Mouse (Mus musculus) hindbrain, postnatal 0 days (tissue): ENCODE measurements around the gene Hist1h2be. TPM values are rescaled to one million over a fixed set of nuclear protein-coding genes. Genes with fewer than 3 reads are reported as not detected.
"Not testable (repeated sequence)": the region's sequence is repeated elsewhere in the genome, so short reads cannot be mapped to it uniquely, and the experiment has no call there.

ENCODE experiments used
- ATAC-seq: fragments of 200-750 bp; cut with Nextera tagmentation; 2 replicates; pipeline ENCODE4 v1.8.0; 2017; ENCODE audit warnings: mild to moderate bottlenecking, moderate TSS enrichment, moderate library complexity
- DNase-seq: peaks from one replicate; pipeline ENCODE4 v3.0.0-alpha.2; 2015; ENCODE audit warnings: low spot score
- H3K27ac ChIP-seq: fragments of 300-500 bp; sonication (generic); 2 replicates; pipeline ENCODE4 v1.5.1; 2014; ENCODE audit warnings: mild to moderate bottlenecking
- H3K27me3 ChIP-seq: fragments of 300-500 bp; sonication (generic); 2 replicates; pipeline ENCODE4 v1.6.1; 2014; ENCODE audit warnings: low read length, mixed read lengths; ENCODE audit not compliant: insufficient read depth
- H3K36me3 ChIP-seq: fragments of 300-500 bp; sonication (generic); 2 replicates; pipeline ENCODE4 v1.6.1; 2014; ENCODE audit warnings: low read length, mixed read lengths; ENCODE audit not compliant: insufficient read depth
- H3K4me1 ChIP-seq: fragments of 300-500 bp; sonication (generic); 2 replicates; pipeline ENCODE4 v1.6.1; 2014; ENCODE audit warnings: antibody characterized with exemption, low read length, mixed read lengths; ENCODE audit not compliant: insufficient read depth
- H3K4me2 ChIP-seq: fragments of 300-500 bp; sonication (generic); 2 replicates; pipeline ENCODE4 v1.6.1; 2014; ENCODE audit warnings: low read depth, mild to moderate bottlenecking, low read length, moderate library complexity, mixed read lengths
- H3K4me3 ChIP-seq: fragments of 300-500 bp; sonication (generic); 2 replicates; pipeline ENCODE4 v1.5.1; 2014; ENCODE audit warnings: low read length
- H3K9ac ChIP-seq: fragments of 300-500 bp; sonication (generic); replicated peaks from 2 replicates; pipeline ENCODE4 v1.6.1; 2014; ENCODE audit warnings: mild to moderate bottlenecking, low read length, moderate library complexity, mixed read lengths
- H3K9me3 ChIP-seq: fragments of 300-500 bp; sonication (generic); 2 replicates; pipeline ENCODE4 v1.6.1; 2016; ENCODE audit warnings: low read length, mixed read lengths
- CTCF ChIP-seq: IDR thresholded peaks from 2 replicates; pipeline ENCODE4 v1.5.1; 2016; ENCODE audit warnings: antibody characterized with exemption, control low read depth, low read depth
- WGBS: fragments of 180-500 bp; shearing (Covaris S2); extraction: QIAGEN DNeasy Blood & Tissue Kit; methylation state at CpG from one replicate; pipeline ENCODE4 v1.1.7; 2014; 5-methylcytosine and 5-hydroxymethylcytosine counted together
- polyA plus RNA-seq: library from polyadenylated mRNA; unstranded; fragments of >200 nt; fragmentation: Nextera tagmentation; extraction: Ambion mirVana; gene quantifications from 2 replicates; pipeline ENCODE4 v1.2.1, GENCODE M21; 2015
- total RNA-seq: library from RNA; depleted of rRNA; stranded (reverse); fragments of >200 nt; gene quantifications from 2 replicates; pipeline ENCODE4 v1.2.3, GENCODE M21; 2014; rRNA removed

Gene Hist1h2be
- 262 and 304 TPM in 2 replicates for total RNA-seq
- polyA plus RNA-seq, result 0.30 and 0.41 TPM in 2 replicates

DNA sequence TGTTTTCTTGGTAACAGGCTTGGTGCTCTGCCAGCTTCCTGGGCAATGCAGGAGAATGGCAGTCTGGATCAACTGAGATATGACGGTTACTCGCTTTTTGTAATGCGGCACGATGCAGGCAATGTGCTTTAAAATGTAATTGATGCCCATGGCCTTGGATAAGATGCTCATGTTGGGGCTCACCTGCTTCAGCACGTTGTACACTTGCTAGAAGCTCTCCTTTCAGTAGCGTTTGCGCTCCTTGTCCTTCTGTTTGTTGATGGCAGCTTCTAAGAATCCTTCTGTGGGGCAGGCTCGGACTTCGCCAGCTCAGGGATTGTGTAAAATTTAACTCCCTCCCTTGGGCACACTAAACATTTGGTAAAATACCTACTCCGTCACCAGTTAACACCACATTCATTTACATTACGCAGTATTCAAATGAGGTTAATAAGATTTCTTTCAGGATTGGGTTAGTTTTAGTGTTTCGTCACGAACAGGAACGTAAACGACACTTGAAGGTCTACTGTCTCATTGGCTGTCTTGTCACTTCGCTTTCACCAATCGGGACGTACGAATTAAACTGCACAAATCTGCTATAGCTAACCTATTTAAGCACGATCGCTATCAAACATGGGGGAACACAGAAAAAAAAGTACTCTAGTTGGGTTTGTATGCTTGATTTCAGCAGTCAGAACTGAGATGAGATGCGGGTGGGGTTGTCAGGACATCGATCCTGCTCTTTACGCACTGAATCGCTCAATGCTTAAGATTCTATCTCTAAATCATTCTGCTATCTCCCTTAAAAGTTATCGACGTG, at the start of gene Hist1h2be:
Hist1h2be (minus strand) TSS at position 392 of the 799 bp plus-strand sequence.
- Histone ChIP-seq H3K4me2 (peak within 1 kb of the TSS; percentile 92), H3K27ac (peak within 1 kb of the TSS; percentile 95), H3K36me3 (no peaks in the 10 kb centered on the region), H3K4me1 (peaks cover 3% of the 10 kb centered on the region; the same call in 1 of the 2 replicates), H3K9me3 (no peaks in the 10 kb centered on the region), H3K27me3 (no peaks in the 10 kb centered on the region), H3K4me3 (peak within 1 kb of the TSS; percentile 59), H3K9ac (peak within 1 kb of the TSS; percentile 72)
- DNase-seq (peak; percentile 94), ATAC-seq (peak; percentile 88)
- under 1% methylated on average over 27 of the region's 27 CpGs for WGBS
- TF ChIP-seq CTCF, result no peak

DNA sequence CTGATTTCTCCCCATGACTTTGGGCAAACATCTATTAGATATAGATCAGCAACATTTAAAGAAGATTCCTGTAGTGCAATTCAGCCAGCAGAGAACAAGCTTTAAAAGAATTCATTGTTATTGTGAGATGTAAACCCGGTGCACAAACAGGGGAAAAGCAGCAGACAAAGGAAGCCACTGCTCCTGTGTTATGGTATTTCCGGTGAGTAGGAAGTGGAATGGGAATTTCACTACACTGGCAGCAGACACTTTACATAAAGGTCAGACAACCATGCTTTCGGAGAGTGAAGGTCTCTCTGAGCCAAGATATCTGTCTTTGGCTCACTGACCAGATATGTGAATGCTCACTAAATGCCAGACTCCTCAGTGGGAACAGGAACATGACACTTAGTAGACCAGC, 41.6 kb upstream of the Hist1h2be start:
- H3K27me3 ChIP-seq, result no peaks in the 10 kb centered on the region
- WGBS, result 73% methylated on average over 3 of the region's 3 CpGs

DNA sequence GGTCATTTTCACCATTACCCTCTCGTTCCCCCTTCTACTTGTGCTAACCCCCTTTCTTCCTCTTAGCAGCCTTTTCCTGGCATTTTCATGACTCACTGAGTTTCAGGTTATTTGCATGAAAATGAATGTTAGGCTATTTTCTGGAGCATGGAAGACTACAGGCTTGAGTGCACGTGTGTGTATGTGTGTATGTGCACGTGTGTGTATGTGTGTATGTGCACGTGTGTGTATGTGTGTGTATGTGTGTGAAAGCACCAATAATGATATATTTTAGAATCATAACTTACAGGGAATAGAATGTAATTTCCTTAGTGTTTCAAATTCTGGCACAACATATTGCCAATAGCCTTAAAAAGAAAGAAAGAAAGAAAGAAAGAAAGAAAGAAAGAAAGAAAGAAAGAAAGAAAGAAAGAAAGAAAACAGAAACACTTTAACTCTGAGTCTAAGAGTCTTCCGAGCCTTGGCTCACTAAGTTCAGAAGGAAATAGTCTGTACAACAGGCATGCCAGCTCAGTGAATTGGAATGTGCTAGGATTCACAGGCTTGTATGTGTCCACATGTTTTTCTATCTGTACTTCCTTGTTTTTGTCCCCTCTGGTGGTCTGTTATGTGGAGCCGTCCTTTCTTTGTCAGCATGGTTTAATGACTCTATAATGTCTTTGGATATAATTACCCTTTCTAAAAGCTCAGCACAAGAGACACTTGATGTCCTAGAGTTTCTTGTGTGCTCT, 38.9 kb upstream of the Hist1h2be start:
- no peaks in the 10 kb centered on the region for H3K4me1 ChIP-seq
- no peaks in the 10 kb centered on the region for H3K27me3 ChIP-seq
- no peak for TF ChIP-seq CTCF
- no peak overlapping the region for H3K9ac ChIP-seq
- WGBS, result 67% methylated on average over 6 of the region's 6 CpGs
- H3K4me2 ChIP-seq, result no peak overlapping the region
- ATAC-seq (no peak), DNase-seq (no peak)
- no peak overlapping the region for H3K4me3 ChIP-seq
- H3K9me3 ChIP-seq, result no peaks in the 10 kb centered on the region
- no peak overlapping the region for H3K27ac ChIP-seq
- H3K36me3 ChIP-seq, result no peaks in the 10 kb centered on the region

More for the DNA sequence above, 41.6 kb upstream of the Hist1h2be start:
- Histone ChIP-seq H3K4me1 (no peaks in the 10 kb centered on the region), H3K27ac (no peak overlapping the region), H3K9me3 (no peaks in the 10 kb centered on the region), H3K9ac (no peak overlapping the region), H3K4me3 (no peak overlapping the region), H3K4me2 (no peak overlapping the region), H3K36me3 (no peaks in the 10 kb centered on the region)
- DNase-seq, result no peak
- ATAC-seq, result no peak
- TF ChIP-seq CTCF, result no peak

DNA sequence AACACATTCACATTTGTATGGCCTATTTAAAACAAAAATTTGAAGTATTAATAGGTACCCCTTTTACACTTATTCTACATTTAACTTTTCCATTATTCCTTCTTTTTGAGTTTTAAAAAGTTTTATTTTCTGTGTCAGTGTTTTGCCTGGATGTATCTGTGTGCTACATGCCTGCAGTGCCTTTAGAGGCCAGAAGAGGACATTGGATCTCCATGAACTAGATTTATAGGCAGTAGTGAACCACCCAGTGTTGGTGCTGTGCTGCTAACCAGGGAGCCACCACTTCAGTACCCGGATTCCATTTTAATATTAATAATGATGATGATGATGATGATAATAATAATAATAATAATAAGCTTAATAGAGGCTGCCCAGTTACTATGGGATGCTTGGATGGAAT, 9.7 kb upstream of the Hist1h2be start:
- DNase-seq (peak; percentile 32), ATAC-seq (no peak)
- Histone ChIP-seq H3K4me2 (no peak overlapping the region), H3K9me3 (no peaks in the 10 kb centered on the region), H3K27ac (no peak overlapping the region), H3K9ac (no peak overlapping the region), H3K27me3 (no peaks in the 10 kb centered on the region), H3K4me3 (no peak overlapping the region), H3K4me1 (no peaks in the 10 kb centered on the region), H3K36me3 (no peaks in the 10 kb centered on the region)
- TF ChIP-seq CTCF, result peak; percentile 65
- WGBS, result 43% methylated on average over 1 of the region's 1 CpGs

DNA sequence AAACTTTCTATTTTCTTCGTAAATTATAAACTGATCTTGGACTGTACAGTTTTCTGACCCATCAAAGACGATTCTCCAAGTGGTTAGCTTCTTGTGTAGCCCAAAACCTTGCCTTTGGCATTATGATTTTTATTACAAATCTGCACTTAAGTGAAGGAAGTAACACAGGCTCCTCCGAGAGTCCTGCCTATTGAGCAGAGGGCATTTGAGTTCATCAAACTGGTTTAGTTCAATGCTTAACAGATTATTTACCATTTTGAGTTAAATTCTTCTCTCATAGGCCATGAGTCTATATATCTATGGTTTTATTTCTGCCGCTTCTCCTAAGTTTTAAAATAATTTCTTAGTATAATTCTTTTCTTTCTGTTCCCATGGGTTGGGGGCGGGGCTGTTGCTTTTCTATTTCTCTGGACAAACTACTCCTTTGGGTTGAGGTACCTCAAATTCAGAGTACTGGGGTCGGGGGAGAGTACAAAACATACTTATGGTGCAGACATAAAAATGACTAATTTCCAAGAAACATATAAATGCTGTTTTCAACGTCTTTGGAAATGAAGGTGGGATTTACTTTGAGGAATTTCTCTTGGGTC, 2.0 kb upstream of the Hist1h2be start:
- H3K4me1 ChIP-seq, result peaks cover 3% of the 10 kb centered on the region; the same call in 1 of the 2 replicates
- peak; percentile 6 for DNase-seq
- 25% methylated on average over 7 of the region's 7 CpGs for WGBS

DNA sequence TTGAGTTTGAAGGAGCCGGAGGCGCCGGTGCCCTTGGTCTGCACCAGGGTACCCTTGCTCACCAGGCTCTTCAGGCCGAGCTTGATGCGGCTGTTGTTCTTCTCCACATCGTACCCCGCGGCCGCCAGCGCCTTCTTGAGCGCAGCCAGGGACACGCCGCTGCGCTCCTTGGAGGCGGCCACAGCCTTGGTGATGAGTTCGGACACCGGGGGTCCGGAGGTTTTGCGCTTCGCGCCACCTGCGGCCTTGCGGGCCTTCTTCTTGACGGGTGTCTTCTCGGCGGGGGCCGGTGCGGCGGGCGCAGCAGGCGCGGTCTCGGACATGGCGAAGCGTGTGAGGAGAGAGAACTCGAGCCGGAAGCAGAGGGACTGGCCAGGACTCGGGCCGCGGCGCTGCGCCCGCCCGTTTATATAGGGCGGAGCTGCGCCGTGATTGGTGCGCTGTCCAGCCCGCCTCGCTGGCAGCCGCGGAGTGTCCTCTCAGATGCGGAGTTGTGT, 1.3 kb upstream of the Hist1h2be start, which contains the start of gene Hist1h1e:
Hist1h1e (minus strand) TSS at position 384 of the 497 bp plus-strand sequence.
- not testable (repeated sequence) for H3K36me3 ChIP-seq, H3K9me3 ChIP-seq, H3K4me1 ChIP-seq, H3K27me3 ChIP-seq
- under 1% methylated on average over 53 of the region's 53 CpGs for WGBS
- ATAC-seq, result peak; percentile 95
- Histone ChIP-seq H3K9ac (peak within 1 kb of the TSS; percentile 72), H3K27ac (peak within 1 kb of the TSS; percentile 95), H3K4me3 (peak within 1 kb of the TSS; percentile 59), H3K4me2 (peak within 1 kb of the TSS; percentile 92)
- TF ChIP-seq CTCF, result peak; percentile 10; the same call in 1 of the 2 replicates
- DNase-seq, result peak; percentile 94

More for the DNA sequence above, 2.0 kb upstream of the Hist1h2be start:
- H3K4me2 ChIP-seq, result peak overlapping the region; percentile 92
- peak overlapping the region; percentile 95 for H3K27ac ChIP-seq
- H3K36me3 ChIP-seq, result no peaks in the 10 kb centered on the region
- H3K4me3 ChIP-seq, result peak overlapping the region; percentile 59
- no peak for TF ChIP-seq CTCF
- peak overlapping the region; percentile 72 for H3K9ac ChIP-seq
- ATAC-seq, result no peak
- no peaks in the 10 kb centered on the region for H3K27me3 ChIP-seq
- H3K9me3 ChIP-seq, result no peaks in the 10 kb centered on the region
